Mouse (Mus musculus): ENCODE measurements around the gene Dscaml1.

The Dscaml1 gene

DNA sequence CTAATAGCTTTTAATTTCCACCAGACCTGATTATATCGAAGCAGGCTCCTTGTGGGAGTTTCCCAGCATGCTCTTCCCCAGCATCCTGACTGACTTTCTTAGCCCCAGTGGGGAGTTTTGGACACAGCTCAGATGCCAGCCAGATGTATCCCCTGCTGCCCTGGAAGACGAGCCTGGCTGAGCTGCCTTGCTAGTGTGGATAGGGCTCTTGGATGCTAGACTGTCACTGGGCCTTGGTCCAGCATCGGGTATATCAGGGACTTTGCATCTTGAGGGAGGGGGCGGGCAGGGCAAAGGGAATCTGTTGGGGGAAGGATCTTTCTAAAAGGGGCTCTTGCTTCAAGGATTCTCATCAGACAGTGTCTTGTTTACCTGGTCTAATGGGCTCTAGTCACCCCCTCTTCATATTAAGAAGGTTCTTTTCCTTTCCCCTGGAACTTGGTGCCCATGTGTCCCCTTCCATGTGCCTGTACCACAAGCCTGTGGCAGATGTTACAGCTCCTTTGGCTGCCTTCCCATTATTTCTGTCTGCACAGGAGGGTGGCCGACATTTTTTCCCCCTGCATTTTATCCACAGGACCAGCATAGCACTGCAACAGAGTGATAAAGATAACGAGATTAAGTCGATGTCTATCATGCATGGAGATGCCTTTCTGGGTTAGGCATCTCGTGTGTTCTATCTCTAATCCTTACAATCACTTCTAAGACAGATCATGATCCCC is 28.6 kb downstream of the Dscaml1 start:
- no peak for DNase-seq (ENCODE audit: low read depth)

DNA sequence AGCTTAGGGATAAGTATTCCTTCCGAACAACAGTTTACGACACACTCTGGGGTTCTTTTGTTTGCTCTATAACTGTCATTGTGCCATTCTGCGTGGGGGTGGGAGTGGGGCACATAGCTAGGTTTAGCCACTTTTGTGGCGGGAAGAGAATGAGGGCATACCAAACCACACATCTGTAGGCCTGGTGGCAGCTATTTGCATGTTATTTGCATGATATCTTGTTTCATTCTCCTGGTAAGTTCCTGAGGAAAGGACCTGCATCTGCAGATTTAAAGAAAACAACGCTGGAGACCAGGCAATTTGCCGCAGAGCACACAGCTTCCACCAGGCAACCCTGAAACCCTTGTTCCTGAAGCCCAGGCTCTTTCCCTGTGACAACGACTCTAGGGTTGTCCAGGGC is 30.8 kb downstream of the Dscaml1 start:
- DNase-seq (ENCODE audit: low read depth): no peak

DNA sequence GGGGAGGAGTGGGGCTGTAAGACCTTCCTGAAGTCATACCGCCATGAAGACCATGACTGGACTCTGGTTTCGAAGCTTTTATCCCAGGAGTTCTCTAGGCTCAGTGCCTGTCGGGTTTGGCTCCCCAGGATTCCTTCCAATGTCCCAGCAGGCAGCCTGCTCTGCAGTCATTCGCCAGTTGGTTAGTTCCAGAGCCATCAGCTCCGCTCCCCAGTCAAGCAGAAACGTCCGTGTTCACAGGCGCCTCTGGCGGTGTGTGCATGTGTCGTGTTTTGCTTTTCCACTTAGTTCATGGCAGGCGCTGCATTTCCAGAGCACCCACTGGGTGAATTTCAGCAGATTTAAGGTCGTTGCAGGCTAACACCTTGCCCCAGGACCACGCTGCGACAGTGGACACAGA is 31.9 kb downstream of the Dscaml1 start:
- no peak for DNase-seq (ENCODE audit: low read depth)

DNA sequence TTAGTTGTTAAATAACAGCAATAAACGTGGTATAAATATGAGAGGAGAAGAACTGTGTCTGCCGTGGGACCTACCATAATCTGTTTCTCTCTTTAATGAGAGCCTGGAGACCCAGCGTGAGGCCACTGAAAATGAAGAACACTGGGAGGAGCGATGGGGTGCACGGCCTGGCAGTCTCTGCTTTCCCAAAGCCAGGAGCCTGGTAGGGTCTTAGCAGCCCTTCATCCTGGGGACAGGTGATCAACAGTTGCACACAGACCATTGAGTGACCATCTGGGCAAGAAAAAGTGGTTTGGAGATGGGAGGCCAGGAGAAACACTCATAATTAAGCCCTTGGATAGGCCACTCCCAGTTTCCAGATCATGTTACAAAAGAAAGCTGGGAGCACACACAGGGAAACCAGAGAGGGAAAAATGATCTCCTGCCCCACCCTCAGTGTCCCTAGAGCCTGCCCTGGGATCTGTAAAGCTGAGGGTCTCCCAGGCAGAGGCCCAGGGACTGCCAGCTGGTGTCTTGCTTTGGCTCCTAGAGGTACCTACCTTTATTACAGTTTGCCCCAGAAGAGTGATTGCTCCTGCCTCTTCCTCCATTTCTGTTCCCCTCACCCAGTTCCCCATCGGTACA is 39.1 kb downstream of the Dscaml1 start:
- DNase-seq (ENCODE audit: low read depth): no peak

DNA sequence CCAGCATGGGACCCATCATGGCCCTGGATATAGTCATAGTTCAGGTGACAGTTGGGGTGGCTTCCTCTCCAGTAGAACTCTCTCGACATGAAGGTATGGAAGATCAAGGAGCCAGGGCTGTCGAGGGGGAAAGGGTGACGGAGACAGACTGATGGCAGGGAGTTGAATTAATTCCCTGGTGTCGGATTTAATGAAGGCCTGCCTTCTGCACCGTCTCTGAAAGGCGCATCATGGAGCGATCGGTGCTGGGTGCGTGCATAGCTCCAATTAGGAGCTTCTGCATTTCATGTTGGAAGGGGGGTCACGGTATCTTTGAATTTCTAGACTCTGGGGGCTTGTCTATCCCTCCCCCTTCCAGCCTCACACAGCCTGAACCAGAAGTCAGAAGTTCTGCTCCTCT is 41.8 kb downstream of the Dscaml1 start:
- no peak for DNase-seq (ENCODE audit: low read depth)

DNA sequence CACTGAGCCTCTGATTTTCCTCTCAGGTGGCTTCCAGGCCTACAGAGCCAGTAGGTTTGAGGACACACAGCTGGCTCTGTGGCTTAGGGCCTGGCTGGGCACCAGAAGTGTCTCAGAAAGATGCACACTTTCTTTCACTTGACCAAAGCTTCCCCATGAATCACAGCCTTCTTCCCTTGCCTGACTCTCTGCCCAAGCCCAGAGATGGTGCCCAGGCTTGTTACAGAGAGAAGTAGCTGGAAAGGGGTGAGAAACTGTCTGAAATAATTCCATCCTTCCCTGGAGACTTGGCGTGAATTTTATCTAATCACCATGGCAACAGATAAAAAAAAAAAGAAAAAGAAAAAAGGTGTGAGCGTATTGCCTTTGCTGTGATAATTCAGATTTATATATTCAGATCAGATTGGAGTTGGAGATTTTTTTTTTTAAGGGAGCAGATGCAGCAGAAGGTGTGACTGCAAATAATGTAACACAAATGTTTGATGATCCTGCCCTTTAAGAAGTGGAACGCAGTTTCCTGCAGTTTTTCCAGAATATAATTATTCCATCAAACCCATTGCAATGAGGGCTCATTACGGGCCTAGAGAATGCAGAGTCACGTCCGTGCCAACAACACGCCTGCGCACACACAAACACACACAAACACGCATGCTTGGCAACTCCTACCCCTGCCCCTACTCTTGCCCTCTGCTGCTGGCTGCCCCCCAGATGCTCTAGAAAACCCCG is 44.5 kb downstream of the Dscaml1 start:
- DNase-seq (ENCODE audit: low read depth): no peak

DNA sequence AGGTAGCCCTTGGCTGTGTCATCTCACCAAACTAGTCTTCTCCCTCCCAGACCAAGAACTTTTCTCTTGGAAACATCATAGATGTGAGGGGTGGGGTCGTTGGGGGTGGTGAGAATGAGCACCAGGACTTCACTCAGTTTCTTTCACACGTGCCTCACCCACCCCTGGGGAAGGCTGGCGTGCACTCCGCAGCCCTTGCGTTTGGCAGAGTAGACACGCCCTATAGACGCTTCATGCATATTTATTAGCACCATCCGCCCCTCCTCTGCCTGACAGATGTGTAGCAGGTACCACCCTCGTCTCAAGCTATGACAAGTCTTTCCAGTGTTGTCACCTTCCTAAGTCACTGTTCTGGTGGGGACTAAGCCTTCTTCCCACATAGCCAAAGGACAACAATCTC is 45.3 kb downstream of the Dscaml1 start:
- no peak for DNase-seq (ENCODE audit: low read depth)

DNA sequence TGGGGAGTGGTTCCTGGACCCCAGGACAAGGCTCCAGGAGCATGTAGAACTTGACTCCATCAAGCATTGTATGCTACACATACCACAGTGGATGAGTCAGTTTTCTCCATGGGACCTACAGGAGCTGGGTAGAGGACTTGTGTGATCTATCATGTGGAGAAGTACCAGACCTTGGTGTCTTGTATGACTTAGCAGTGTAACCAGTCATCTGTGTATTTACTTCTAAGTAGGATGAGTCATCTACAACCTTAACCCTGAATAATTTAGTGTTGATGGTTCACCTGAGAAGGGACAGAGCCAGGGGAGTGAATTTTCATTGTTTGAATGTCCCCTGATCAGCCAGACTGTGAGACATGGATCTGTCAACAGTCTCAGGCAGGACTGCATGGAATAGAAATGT is 48.4 kb downstream of the Dscaml1 start:
- no peak for DNase-seq (ENCODE audit: low read depth)

DNA sequence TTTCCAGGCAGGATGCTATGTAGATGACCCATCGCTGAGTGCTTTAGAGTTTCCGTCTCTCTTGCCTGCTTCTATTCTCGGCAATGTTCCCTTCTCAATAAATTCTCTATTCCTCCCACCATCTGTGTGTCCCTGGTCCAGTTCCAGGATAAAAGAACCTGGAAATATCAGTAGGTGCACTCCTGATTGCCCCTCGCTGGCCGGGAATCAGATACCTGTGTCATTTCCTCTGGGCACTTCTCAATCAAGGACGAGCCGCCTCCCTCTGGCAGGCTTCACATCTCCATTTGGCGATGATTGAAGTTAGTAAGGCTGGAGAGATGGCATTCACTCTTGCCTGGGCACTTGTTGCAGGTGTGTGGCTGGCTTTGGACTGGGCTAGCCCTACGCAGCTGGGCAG is 54.5 kb downstream of the Dscaml1 start:
- DNase-seq (ENCODE audit: low read depth): no peak

DNA sequence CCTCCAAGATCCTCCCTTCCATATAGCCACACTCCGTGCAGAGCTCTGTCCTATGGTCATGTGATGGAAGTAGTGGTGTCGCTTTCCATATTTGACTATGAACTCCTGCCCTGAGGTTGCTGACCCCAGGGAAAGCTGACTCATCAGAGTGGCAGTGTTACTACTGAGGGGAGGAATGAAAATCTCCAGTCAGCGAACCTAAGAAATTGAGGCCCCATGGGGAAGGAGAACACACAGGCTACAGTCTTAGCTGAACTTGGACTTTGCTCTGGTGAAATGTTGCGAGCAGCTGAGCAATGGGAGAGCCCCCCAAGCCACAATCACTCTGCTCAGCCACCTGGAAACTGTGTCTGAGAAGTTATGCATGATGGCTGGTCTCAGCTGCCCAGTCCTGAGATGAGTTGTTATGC is 60.2 kb downstream of the Dscaml1 start:
- DNase-seq (ENCODE audit: low read depth): no peak

DNA sequence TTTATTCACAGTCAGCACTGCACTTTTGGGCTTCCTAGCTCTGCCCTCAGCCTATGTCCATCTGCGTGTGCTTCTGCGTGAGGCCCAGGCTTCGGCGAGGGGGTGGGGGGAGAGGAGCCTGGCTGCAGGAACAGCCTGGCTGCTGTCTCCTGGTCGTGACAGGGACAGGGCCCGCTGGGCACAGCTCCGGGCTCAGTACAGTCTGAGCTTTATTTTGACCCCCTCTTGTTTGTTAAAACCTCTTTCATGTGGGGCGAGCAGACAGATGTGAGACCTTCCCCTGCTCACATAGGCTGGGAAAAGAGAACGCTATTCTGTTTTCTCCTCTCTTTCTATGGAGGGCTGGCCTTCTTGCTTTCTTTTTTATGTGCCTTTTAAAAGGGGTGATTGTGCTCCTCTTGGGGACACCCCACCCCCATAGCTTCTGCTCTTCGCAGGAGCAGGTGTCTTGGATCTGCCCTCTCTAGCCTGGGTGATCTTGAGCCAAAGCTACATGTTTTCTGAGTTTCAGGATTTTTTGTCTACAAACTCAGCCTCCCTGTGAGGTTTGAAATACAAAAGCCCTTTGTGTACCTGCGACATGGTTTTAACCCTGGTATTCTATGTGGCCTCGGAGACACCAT is 60.9 kb downstream of the Dscaml1 start:
- DNase-seq (ENCODE audit: low read depth): no peak

DNA sequence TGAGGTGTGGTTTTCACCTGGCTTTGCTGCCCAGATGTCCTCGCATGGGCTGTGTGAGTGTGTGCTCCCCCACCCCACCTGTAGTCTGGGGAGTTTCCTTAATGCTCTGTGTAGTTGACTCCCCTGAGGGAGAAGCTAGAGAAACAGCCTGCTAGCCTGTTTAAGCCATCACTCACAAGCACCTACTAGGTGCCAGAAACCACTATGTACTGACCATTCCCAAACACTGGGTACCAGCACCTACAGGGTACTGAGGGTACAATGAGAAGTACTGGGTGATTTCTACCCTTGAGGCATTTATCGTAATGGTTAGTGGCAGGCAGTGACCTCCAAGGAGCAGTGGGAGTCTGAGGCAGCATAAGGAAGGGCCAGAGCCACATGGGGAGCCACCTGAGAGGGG is 64.5 kb downstream of the Dscaml1 start:
- no peak for DNase-seq (ENCODE audit: low read depth)

DNA sequence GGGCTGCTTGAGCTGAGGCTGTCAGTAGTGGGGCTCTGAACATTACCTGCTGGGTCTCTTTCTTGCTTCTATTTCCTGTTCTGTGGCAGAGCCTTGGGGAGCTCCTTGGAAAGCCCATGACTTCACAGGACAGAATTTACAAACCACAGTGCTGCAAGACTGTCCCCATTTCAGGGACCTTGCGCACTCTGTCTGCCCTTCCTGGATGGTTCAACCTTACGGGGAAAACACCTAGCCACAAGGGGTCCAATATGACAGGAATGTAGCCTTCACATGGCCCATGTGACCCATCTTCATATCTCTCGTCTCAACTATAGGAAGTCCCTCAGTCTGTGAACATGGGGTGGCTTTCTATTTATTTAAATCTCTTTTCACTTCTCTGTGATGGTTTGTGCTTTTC is 68.5 kb downstream of the Dscaml1 start:
- DNase-seq (ENCODE audit: low read depth): no peak

DNA sequence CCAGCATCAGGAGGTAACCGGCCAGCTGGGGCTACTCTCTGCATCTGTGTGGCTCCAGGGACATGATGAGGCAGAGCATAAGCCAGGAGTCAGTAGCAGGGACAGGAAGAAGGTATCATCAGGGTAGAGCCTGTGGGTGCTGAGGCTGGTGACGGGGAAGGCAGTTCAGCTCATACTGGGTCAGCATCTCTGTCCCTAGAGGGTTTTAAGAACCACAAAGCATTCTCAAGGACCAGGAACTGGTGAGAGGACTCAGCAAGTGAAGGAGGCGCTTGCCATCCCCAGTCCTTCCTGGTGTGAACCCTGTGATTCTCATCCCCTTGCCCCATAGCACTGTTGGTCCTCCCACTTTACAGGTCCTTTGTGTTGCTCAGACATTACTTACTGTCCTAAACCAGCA is 69.9 kb downstream of the Dscaml1 start:
- DNase-seq (ENCODE audit: low read depth): no peak

DNA sequence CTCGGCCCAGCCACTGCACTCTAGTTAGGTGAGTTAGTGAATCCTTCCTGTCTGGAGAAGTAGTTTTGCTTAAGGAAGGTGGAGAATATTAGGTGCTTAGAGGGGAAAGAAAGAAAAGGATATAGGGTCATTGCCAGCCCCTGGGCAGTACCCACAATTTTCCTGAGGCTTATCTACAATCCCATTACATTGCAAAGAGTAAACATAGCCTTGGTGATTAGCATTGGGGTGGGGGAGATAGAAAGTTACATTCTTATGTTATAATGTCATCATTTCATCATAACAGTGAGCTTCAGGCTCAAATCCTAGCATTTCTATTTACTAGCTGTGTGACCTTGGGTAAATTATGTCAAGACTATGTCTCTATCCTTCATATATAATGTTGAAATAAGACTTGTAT is 70.5 kb downstream of the Dscaml1 start:
- DNase-seq (ENCODE audit: low read depth): no peak

DNA sequence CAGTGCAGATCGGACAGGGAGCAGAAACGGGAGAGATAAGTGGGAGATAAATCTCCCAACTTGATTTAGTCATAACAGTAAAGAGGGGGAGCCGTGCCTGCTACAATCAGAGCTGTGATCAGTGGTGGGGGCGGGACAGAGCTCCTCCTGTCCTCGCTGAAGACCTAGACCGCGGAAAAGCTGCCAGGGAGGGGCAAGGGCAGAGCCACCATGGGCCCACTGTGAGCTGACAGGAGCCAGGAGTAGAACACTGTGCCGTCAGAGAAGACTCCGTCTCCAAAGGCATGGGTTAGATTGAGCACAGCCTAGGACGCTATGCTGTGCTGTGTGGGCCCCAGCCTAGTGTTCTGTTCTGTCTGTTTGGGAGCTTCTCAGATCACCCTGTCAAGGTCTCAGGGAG is 72.8 kb downstream of the Dscaml1 start:
- no peak for DNase-seq (ENCODE audit: low read depth)

DNA sequence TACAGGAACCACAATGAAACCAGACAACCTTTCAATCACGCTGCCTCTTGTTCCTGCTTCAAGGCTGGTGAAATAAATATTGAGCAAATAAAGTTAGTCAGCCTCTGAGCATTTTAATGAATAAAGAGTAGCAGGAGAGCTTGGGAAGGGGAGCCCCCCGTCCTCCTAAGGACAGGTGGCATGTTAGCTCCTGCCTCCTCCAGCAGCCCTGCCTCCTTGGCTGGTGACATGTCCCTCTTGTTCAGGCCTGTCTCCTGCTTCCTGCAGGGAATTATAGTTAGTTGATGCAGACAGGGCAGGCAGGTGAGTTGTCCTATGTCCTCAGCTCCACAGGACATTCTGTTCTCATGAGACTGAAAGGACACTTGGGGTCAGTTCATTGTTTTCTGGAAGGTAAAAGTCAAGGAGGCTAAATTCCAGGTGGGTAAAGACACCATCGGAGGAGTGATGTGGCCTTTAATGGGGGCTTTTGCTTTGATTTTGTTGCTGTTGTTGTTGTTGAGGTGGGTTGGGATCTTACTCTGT is 73.7 kb downstream of the Dscaml1 start:
- no peak for DNase-seq (ENCODE audit: low read depth)

DNA sequence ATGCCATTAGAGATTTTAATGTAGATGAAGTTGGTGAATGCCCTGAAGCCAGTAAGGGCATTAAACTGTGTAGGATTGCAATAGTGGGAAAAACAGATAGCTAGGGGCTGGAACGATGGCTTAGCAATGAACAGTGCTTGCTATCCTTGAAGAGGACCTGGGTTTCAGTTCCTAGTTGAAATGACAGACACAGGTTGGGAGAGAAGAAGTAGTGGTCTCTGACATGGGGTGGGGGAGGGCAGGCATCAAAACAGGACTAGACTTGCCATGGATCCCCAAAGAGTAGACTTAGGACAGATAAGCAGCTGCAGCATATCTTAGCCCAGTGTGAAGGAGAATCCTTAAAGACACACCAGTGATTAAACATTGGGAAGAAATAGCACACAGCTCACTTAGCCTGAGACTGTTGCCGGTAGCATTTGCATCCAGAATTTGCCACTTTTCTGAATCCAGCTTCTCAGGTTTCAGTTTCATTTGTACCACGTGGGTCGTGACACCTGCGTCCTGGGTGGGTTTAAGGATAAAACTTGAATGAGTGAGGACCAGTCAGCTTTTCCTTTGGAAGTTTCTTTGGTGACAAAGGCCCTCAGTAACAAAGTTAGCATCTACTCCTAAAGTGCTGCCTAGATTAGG is 75.0 kb downstream of the Dscaml1 start:
- DNase-seq (ENCODE audit: low read depth): no peak

DNA sequence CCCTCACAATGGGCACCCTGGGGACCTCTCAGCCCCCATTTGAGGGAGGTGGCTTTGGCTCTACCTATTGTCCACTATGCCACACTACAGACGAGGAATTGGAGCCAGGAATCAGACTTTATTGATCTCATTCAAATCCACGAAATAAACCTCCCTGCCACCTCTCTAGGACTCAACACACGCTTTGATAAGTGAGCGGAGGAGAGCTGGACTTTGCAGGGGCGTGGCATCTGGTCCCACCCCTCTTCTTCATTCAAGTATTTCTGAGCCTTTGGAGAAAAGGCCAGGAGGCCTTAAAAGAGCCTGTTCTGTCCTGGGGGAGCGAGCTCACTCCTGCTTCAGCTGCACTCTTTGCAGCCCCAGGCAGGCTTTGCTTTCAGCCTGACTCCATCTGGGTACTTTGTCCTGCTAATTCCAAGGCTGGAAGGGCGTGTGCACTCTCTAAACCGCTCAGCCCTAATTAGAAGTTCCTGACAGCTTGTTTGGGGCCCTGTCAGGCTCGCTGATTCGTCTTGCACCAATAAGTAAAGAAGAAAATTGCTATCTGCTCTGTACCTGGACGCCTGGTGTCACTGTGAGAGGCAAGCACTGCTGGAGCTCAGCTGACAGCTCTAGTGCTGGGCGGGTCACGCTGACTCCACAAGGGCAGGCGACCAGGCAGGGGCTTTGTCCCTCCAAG is 75.7 kb downstream of the Dscaml1 start:
- no peak for DNase-seq (ENCODE audit: low read depth)

DNA sequence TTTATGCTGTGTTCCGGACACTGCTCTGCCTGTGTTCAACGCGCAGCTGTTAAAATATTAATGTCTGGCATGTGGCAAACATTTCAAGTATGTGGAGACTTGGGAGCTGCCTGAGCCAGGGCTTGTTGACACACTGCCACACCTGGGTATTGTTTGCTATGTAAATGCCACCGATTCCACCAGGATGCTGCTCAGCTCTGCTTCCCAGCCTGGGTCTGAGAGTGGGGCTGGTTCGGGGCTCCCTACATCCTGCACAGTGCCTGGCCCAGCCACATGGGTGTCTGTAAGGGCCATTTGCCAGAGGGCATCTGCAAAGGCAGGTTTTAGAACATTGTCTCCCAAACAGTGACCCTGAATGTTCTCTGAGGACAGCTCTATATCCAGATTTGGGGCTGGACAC is 78.5 kb downstream of the Dscaml1 start:
- DNase-seq (ENCODE audit: low read depth): no peak

DNA sequence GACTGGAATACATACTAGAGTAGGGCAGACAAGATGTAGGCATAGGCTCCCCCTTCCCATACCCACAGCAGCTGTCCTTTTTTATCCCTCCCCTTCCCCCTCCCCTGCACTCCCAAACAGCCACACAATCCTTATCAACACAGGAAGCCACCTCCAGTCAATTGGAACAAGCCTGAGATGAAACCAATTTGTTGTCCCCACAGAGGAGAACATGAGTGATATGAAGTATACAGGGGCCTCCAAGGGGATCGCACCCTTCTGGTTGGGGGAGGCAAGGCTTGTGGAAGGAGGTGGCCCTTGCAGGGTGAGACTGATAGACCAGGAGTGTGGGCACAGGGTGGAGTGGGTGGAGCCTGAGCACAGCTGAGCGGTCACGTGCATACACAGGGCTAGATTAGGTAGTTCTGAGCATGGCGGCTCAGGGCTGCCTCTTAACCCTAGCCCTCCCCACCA is 79.1 kb downstream of the Dscaml1 start:
- DNase-seq (ENCODE audit: low read depth): peak; percentile 35

DNA sequence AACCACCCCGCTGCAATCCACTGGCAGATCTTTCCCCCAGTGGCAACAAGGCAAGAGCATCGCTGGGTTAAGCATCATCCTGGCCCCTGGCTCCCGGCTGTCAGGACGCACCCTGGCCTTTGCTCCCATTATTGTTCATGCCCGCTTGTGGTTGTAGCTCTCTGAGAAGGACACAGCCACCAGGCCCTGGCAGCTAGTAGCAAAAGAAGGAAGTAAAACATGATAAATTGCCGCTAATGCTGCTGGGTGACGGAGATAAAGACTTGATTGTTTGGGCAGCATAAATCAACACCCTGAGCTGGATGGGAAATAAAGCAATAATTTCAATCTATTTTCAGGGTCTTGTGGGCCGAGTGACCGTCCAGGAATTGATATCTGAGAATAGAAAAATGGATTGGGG is 81.1 kb downstream of the Dscaml1 start:
- DNase-seq (ENCODE audit: low read depth): no peak
